Mouse (Mus musculus) heart, postnatal 0 days (tissue): ENCODE measurements around the gene Ankrd17.

Experiments
- CTCF ChIP-seq: IDR thresholded peaks from 2 replicates; pipeline ENCODE4 v1.5.1; 2016; ENCODE audit warnings: antibody characterized with exemption, control low read depth, low read depth
- EP300 ChIP-seq: IDR thresholded peaks from 2 replicates; pipeline ENCODE4 v1.6.1; 2016; ENCODE audit warnings: antibody characterized with exemption, low read depth

DNA sequence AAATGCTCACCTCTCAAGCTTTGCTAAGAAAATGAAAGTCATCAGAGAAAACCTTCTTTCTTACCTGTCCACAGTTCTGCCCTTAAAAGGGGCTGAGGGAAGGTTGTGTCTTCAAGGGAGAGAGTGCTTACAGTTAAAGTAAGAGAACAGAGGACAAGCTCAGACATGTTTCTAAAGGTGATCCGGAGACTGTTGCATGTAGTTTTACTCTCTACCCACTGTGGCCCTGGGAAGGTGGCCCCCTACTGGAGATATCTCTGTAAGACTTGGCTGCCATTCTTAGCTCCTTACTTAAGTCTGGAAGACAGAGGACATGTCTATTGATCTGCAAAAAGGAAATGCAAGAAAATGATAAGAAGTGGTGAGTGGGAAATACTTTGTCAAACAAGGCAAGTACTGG, 16.7 kb upstream of the Ankrd17 start:
- no peak; the same call in 1 of the 2 replicates for TF ChIP-seq CTCF
- no peak for TF ChIP-seq EP300
